Mouse (Mus musculus) lung, postnatal 0 days (tissue): ENCODE measurements around the gene Mall. TPM values are rescaled to one million over a fixed set of nuclear protein-coding genes. Genes with fewer than 3 reads are reported as not detected.

Experiments
- ATAC-seq: fragments of 200-750 bp; cut with Nextera tagmentation; 2 replicates; pipeline ENCODE4 v1.8.0; 2017; ENCODE audit warnings: moderate library complexity
- DNase-seq: peaks from one replicate; pipeline ENCODE4 v3.0.0-alpha.2; 2016; ENCODE audit warnings: low spot score
- H3K27ac ChIP-seq: fragments of 300-500 bp; sonication (generic); 2 replicates; pipeline ENCODE4 v1.5.1; 2014; ENCODE audit warnings: antibody characterized with exemption, mild to moderate bottlenecking, low read length, mixed read lengths
- H3K27me3 ChIP-seq: fragments of 300-500 bp; sonication (generic); replicated peaks from 2 replicates; pipeline ENCODE4 v1.6.1; 2014; ENCODE audit warnings: low read length, mixed read lengths; ENCODE audit not compliant: insufficient read depth
- H3K36me3 ChIP-seq: fragments of 300-500 bp; sonication (generic); 2 replicates; pipeline ENCODE4 v1.6.1; 2014; ENCODE audit warnings: low read length, mixed read lengths; ENCODE audit not compliant: insufficient read depth
- H3K4me1 ChIP-seq: fragments of 300-500 bp; sonication (generic); 2 replicates; pipeline ENCODE4 v1.6.1; 2014; ENCODE audit warnings: antibody characterized with exemption, low read depth, low read length, mixed read lengths; ENCODE audit not compliant: insufficient read depth
- H3K4me2 ChIP-seq: fragments of 300-500 bp; sonication (generic); replicated peaks from 2 replicates; pipeline ENCODE4 v1.6.1; 2014; ENCODE audit warnings: low read depth, mild to moderate bottlenecking, low read length, moderate library complexity, mixed read lengths
- H3K4me3 ChIP-seq: fragments of 300-500 bp; sonication (generic); 2 replicates; pipeline ENCODE4 v1.5.1; 2014; ENCODE audit warnings: low read depth, low read length
- H3K9ac ChIP-seq: fragments of 300-500 bp; sonication (generic); replicated peaks from 2 replicates; pipeline ENCODE4 v1.6.1; 2014; ENCODE audit warnings: low read depth, mild to moderate bottlenecking
- H3K9me3 ChIP-seq: fragments of 300-500 bp; sonication (generic); 2 replicates; pipeline ENCODE4 v1.6.1; 2016; ENCODE audit warnings: low read length, mixed read lengths
- CTCF ChIP-seq: IDR thresholded peaks from 2 replicates; pipeline ENCODE4 v1.5.1; 2016; ENCODE audit warnings: antibody characterized with exemption, mild to moderate bottlenecking
- EP300 ChIP-seq: IDR thresholded peaks from 2 replicates; pipeline ENCODE4 v1.6.1; 2016; ENCODE audit warnings: antibody characterized with exemption, mild to moderate bottlenecking, control low read depth
- WGBS: fragments of 180-500 bp; shearing (Covaris S2); extraction: QIAGEN DNeasy Blood & Tissue Kit; methylation state at CpG from one replicate; pipeline ENCODE4 v1.1.7; 2014; 5-methylcytosine and 5-hydroxymethylcytosine counted together
- polyA plus RNA-seq: library from polyadenylated mRNA; unstranded; fragments of >200 nt; fragmentation: Nextera tagmentation; extraction: Ambion mirVana; gene quantifications from 2 replicates; pipeline ENCODE4 v1.2.1, GENCODE M21; 2015

Gene Mall
- polyA plus RNA-seq, 1 experiment from 2014 or later = 5.8 TPM

DNA sequence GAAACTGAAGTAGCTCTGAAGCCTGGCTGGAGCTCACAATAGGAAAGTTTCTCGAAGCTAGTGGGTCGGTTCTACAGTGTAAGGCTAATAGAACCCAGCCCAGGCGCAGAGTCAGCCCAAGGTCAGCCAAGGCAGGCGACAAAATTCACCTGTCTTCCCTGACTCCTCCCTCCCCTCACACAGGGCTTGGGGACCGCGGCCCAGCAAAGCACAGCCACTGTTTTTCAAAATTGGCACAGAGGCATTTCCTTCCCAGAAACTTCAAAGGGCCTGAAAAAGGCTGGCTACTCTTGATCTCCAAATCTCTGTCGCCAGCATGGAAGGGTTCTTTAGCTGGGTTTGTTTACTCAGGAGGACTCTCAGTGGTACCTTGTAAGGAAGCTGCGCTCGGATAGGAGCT is 74.3 kb downstream of the Mall start:
- DNase-seq = peak; percentile 49
- peak overlapping the region; percentile 58 for H3K4me2 ChIP-seq
- H3K9me3 ChIP-seq = no peaks in the 10 kb centered on the region
- H3K4me3 ChIP-seq = peak overlapping the region; percentile 39
- peak; percentile 43 for ATAC-seq
- TF ChIP-seq CTCF = no peak
- no peak for TF ChIP-seq EP300
- peaks cover 15% of the 10 kb centered on the region; the same call in 1 of the 2 replicates for H3K27me3 ChIP-seq
- no peaks in the 10 kb centered on the region for H3K36me3 ChIP-seq
- H3K4me1 ChIP-seq = peaks cover 3% of the 10 kb centered on the region; the same call in 1 of the 2 replicates
- 3% methylated on average over 9 of the region's 9 CpGs for WGBS
- no peak overlapping the region for H3K9ac ChIP-seq
- peak overlapping the region; percentile 76 for H3K27ac ChIP-seq

DNA sequence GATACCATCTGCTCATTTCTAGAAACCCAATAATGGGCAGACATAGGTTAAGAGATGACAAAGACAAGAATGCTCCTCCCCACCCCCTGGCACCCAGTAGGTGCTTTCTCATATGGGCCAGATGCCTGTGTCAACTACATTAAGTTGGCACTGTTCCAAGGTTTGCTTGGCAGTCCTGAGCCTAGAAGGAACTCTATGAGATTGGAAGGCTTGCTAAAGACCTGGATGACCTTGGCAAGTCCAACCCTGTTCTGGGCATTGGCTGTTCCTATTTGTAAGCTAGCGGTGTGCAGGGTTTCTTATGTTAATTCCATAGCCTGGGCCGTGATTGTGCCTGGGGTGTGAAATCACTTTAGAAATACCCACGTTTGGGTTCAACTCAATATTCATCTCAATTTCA is 74.9 kb downstream of the Mall start:
- no peak for ATAC-seq
- no peaks in the 10 kb centered on the region for H3K9me3 ChIP-seq
- DNase-seq = no peak
- no peak for TF ChIP-seq CTCF
- TF ChIP-seq EP300 = no peak
- H3K4me2 ChIP-seq = peak overlapping the region; percentile 58; the same call in 1 of the 2 replicates
- peak overlapping the region; percentile 76; the same call in 1 of the 2 replicates for H3K27ac ChIP-seq
- no peaks in the 10 kb centered on the region for H3K36me3 ChIP-seq
- no peak overlapping the region for H3K9ac ChIP-seq
- peaks cover 15% of the 10 kb centered on the region; the same call in 1 of the 2 replicates for H3K27me3 ChIP-seq
- H3K4me3 ChIP-seq = no peak overlapping the region
- 51% methylated on average over 3 of the region's 3 CpGs for WGBS
- H3K4me1 ChIP-seq = peaks cover 3% of the 10 kb centered on the region; the same call in 1 of the 2 replicates

Other genes with a start within 250 kb of the Mall start
- 0.63 and 1.1 TPM in 2 replicates for gene Kcnip3, start 207.8 kb downstream of the Mall start, polyA plus RNA-seq
- gene Prom2, start 188.5 kb downstream of the Mall start, polyA plus RNA-seq = 0.40 and 0.53 TPM in 2 replicates
- 2.0 and 2.1 TPM in 2 replicates for gene Zfp661, start 142.8 kb downstream of the Mall start, polyA plus RNA-seq
- gene Mrps5, start 142.7 kb downstream of the Mall start, polyA plus RNA-seq = 64.1 and 70.1 TPM in 2 replicates
- 49.5 and 49.8 TPM in 2 replicates for gene Mal, start 73.2 kb downstream of the Mall start, polyA plus RNA-seq
- gene Nphp1, start 59.0 kb upstream of the Mall start, polyA plus RNA-seq = 21.5 and 22.6 TPM in 2 replicates
- 40.4 and 42.7 TPM in 2 replicates for gene Mtln, start 62.6 kb upstream of the Mall start, polyA plus RNA-seq
- gene Bub1, start 101.9 kb upstream of the Mall start, polyA plus RNA-seq = 1.4 and 2.6 TPM in 2 replicates
- 16.1 and 17.0 TPM in 2 replicates for gene Acoxl, start 108.9 kb upstream of the Mall start, polyA plus RNA-seq